In genomic region chr19:7056248-7057087, GRCm38 (mm10) we compare ENCODE assay signal across 8 mouse cellular contexts. TPM values are rescaled to one million over a fixed set of nuclear protein-coding genes. Genes with fewer than 3 reads are reported as not detected.
A peak's percentile ranks its signal among the peaks of the same experiment; 100 is the strongest.
DNase-seq lines count a peak whose midpoint lies in the region; ATAC-seq and TF ChIP-seq lines count a peak whose summit lies in the region.

TSS of gene Macrod1 (plus strand) at chr19:7056810.

- TF ChIP-seq POLR2A in bone marrow macrophage, adult 2 months (IDR thresholded peaks at IDR 0.05; ENCODE audit: borderline replicate concordance, low read depth, low read length) = no peak
- TF ChIP-seq POLR2A in myocyte (IDR thresholded peaks at IDR 0.05; ENCODE audit: insufficient read length, low read depth) = peak; percentile 68

- peak; percentile 71 for ATAC-seq in erythroid progenitor cell, adult 5-6 weeks (replicated peaks; ENCODE audit: low FRiP score, poor library complexity, severe bottlenecking)
- ATAC-seq in heart, embryonic 13.5 days (ENCODE audit: extremely low read depth, insufficient number of reproducible peaks, low FRiP score, low TSS enrichment) = peak; percentile 50
- peak; percentile 74 for ATAC-seq in liver, embryonic 11.5 days (replicated peaks; ENCODE audit: low FRiP score)
- ATAC-seq in stomach, postnatal 0 days (ENCODE audit: low FRiP score, low TSS enrichment) = peak; percentile 84

- H3K27ac ChIP-seq in bone marrow macrophage, adult 2 months (ENCODE audit: insufficient read depth, low read depth, low read length) = peak within 1 kb of the TSS; percentile 28; the same call in 1 of the 2 replicates
- H3K27ac ChIP-seq in heart, embryonic 13.5 days (replicated peaks) = peak within 1 kb of the TSS; percentile 87
- H3K27ac ChIP-seq in liver, embryonic 11.5 days (ENCODE audit: low read depth, low read length) = peak within 1 kb of the TSS; percentile 10; the same call in 1 of the 2 replicates
- peak within 1 kb of the TSS; percentile 78 for H3K27ac ChIP-seq in stomach, postnatal 0 days (replicated peaks)

- H3K4me1 ChIP-seq in bone marrow macrophage, adult 2 months (ENCODE audit: control insufficient read depth, insufficient read depth, low read length) = peaks cover 18% of the 10 kb centered on the region
- peaks cover 38% of the 10 kb centered on the region for H3K4me1 ChIP-seq in heart, embryonic 13.5 days
- peaks cover 18% of the 10 kb centered on the region for H3K4me1 ChIP-seq in liver, embryonic 11.5 days (replicated peaks; ENCODE audit: control insufficient read depth, insufficient read depth, low read length)
- no peaks in the 10 kb centered on the region; the same call in 1 of the 2 replicates for H3K4me1 ChIP-seq in stomach, postnatal 0 days (replicated peaks; ENCODE audit: control insufficient read depth, insufficient read depth)

- no peaks in the 10 kb centered on the region for H3K36me3 ChIP-seq in heart, embryonic 13.5 days
- no peaks in the 10 kb centered on the region for H3K36me3 ChIP-seq in liver, embryonic 11.5 days (ENCODE audit: control insufficient read depth, insufficient read depth, low read length)
- no peaks in the 10 kb centered on the region for H3K36me3 ChIP-seq in myocyte (ENCODE audit: control insufficient read depth, insufficient read depth)
- H3K36me3 ChIP-seq in stomach, postnatal 0 days (ENCODE audit: control insufficient read depth, insufficient read depth, low read length) = no peaks in the 10 kb centered on the region

- no peaks in the 10 kb centered on the region for H3K27me3 ChIP-seq in heart, embryonic 13.5 days (replicated peaks)
- H3K27me3 ChIP-seq in liver, embryonic 11.5 days (replicated peaks; ENCODE audit: control insufficient read depth, insufficient read depth, low read length) = no peaks in the 10 kb centered on the region; the same call in 1 of the 2 replicates
- H3K27me3 ChIP-seq in myocyte (ENCODE audit: control insufficient read depth, insufficient read depth, insufficient read length) = no peaks in the 10 kb centered on the region
- no peaks in the 10 kb centered on the region for H3K27me3 ChIP-seq in stomach, postnatal 0 days (ENCODE audit: control insufficient read depth, insufficient read depth, low read length)

- H3K79me2 ChIP-seq in myocyte (ENCODE audit: control insufficient read depth, insufficient read depth) = no peaks in the 10 kb centered on the region

- H3K4me3 ChIP-seq in bone marrow macrophage, adult 2 months (ENCODE audit: insufficient read depth, low read length) = peak within 1 kb of the TSS; percentile 74
- H3K4me3 ChIP-seq in heart, embryonic 13.5 days = peak within 1 kb of the TSS; percentile 76
- peak within 1 kb of the TSS; percentile 79 for H3K4me3 ChIP-seq in liver, embryonic 11.5 days (ENCODE audit: low read depth, low read length)
- peak within 1 kb of the TSS; percentile 49 for H3K4me3 ChIP-seq in myocyte
- peak within 1 kb of the TSS; percentile 64 for H3K4me3 ChIP-seq in stomach, postnatal 0 days (ENCODE audit: low read depth, low read length)

- WGBS in heart, embryonic 13.5 days = 1% methylated on average over 72 of the region's 72 CpGs
- WGBS in liver, embryonic 11.5 days = 1% methylated on average over 67 of the region's 72 CpGs
- WGBS in stomach, postnatal 0 days = 1% methylated on average over 59 of the region's 72 CpGs

- peak; percentile 86 for DNase-seq in CD4-positive, CD25-positive, alpha-beta regulatory T cell, adult 2 months (ENCODE audit: low read depth, low spot score)
- DNase-seq in kidney, postnatal 10 days = peak; percentile 85
- peak; percentile 81 for DNase-seq in liver, embryonic 11.5 days (ENCODE audit: low spot score)
- DNase-seq in stomach, postnatal 0 days (ENCODE audit: low spot score) = peak; percentile 86

- no peaks in the 10 kb centered on the region for H3K9me3 ChIP-seq in heart, embryonic 13.5 days
- no peaks in the 10 kb centered on the region for H3K9me3 ChIP-seq in liver, embryonic 11.5 days (ENCODE audit: control insufficient read depth, low read length)
- no peaks in the 10 kb centered on the region for H3K9me3 ChIP-seq in stomach, postnatal 0 days (ENCODE audit: control insufficient read depth, low read length)

- no peak for TF ChIP-seq CTCF in bone marrow macrophage, adult 2 months (IDR thresholded peaks at IDR 0.05; ENCODE audit: low read depth, low read length)
- no peak; the same call in 1 of the 2 replicates for TF ChIP-seq CTCF in stomach, postnatal 0 days (IDR thresholded peaks at IDR 0.05; ENCODE audit: low read depth)

- peak within 1 kb of the TSS; percentile 100 for H3K4me2 ChIP-seq in heart, embryonic 13.5 days
- peak within 1 kb of the TSS; percentile 100 for H3K4me2 ChIP-seq in liver, embryonic 11.5 days
- H3K4me2 ChIP-seq in myocyte (ENCODE audit: low read depth) = peak within 1 kb of the TSS; percentile 96
- peak within 1 kb of the TSS; percentile 100 for H3K4me2 ChIP-seq in stomach, postnatal 0 days (replicated peaks; ENCODE audit: low read depth)

- no peak for TF ChIP-seq EP300 in stomach, postnatal 0 days (optimal IDR thresholded peaks at IDR 0.05)

- H3ac ChIP-seq in myocyte (ENCODE audit: control insufficient read depth, insufficient read length) = peak within 1 kb of the TSS; percentile 56

- peak within 1 kb of the TSS; percentile 84 for H3K9ac ChIP-seq in heart, embryonic 13.5 days
- peak within 1 kb of the TSS; percentile 79 for H3K9ac ChIP-seq in liver, embryonic 11.5 days (ENCODE audit: low read depth, low read length)
- peak within 1 kb of the TSS; percentile 70 for H3K9ac ChIP-seq in stomach, postnatal 0 days (ENCODE audit: low read length)

TF ChIP-seq in myocyte, 11 proteins besides CTCF, POLR2A, EP300 and RAD21:
- peak; percentile 58 for TF ChIP-seq MAX (IDR thresholded peaks at IDR 0.05; ENCODE audit: low read depth)
- peak; percentile 96 for TF ChIP-seq TCF3 (IDR thresholded peaks at IDR 0.05; ENCODE audit: insufficient read length, low read depth)
- peak; percentile 49 for TF ChIP-seq TCF12 (IDR thresholded peaks at IDR 0.05; ENCODE audit: insufficient read depth, poor library complexity, severe bottlenecking)
- TF ChIP-seq POLR2AphosphoS2 (IDR thresholded peaks at IDR 0.05; ENCODE audit: insufficient read length, low read depth) = peak; percentile 40
- no peak for TF ChIP-seq CEBPB (IDR thresholded peaks at IDR 0.05; ENCODE audit: insufficient read depth, poor library complexity, severe bottlenecking)
- no peak for TF ChIP-seq E2F4 (IDR thresholded peaks at IDR 0.05; ENCODE audit: insufficient read depth)
- TF ChIP-seq MYOG (IDR thresholded peaks at IDR 0.05; ENCODE audit: control insufficient read depth in 1 of 3, insufficient read depth in 1 of 3, insufficient read length in 2 of 3, low read depth in 2 of 3) = peak; percentile 74 to 98 (median 97)
- TF ChIP-seq MYOD1 (IDR thresholded peaks at IDR 0.05; ENCODE audit: control insufficient read depth in 1 of 3, insufficient read length in 2 of 3, low read depth in 2 of 3) = peak in 2 of 3 experiments; percentile 89 to 95
- TF ChIP-seq SRF (IDR thresholded peaks at IDR 0.05; ENCODE audit: control insufficient read depth, insufficient read length, low read depth) = no peak
- no peak for TF ChIP-seq REST (IDR thresholded peaks at IDR 0.05; ENCODE audit: insufficient read depth, insufficient read length)

RNA-seq across cellular contexts. Expression of gene Macrod1, which starts in this region (rescaled TPM):
- 14.9 and 18.3 TPM in 2 replicates for polyA plus RNA-seq in bone marrow macrophage, adult 2 months (2012; ENCODE audit: insufficient read depth, insufficient read length, missing spikeins)
- not detected in 2 replicates for total RNA-seq in erythroid progenitor cell, adult 5-6 weeks (2015; ENCODE audit: low replicate concordance)
- 0.53 and 1.2 TPM in 2 replicates for total RNA-seq in erythroid progenitor cell, adult 5-6 weeks (2017; ENCODE audit: low replicate concordance)
- 32.0 and 32.9 TPM in 2 replicates for polyA plus RNA-seq in heart, embryonic 13.5 days (2015; fragmentation: Nextera tagmentation; extraction: Ambion mirVana)
- polyA plus RNA-seq in liver, embryonic 11.5 days (2014; fragmentation: Nextera tagmentation; extraction: Ambion mirVana) = 5.9 and 6.7 TPM in 2 replicates
- 82.4 TPM for polyA plus RNA-seq in myocyte (2012; fragmentation: generic; extraction: Trizol)
- 16.8 and 20.5 TPM in 2 replicates for polyA plus RNA-seq in stomach, postnatal 0 days (2015; fragmentation: Nextera tagmentation; extraction: Ambion mirVana)

Comparison
In these comparisons a context has a peak if more than half of its experiments do, and no peak if none do; other contexts are left out.
1. Peak in every context shown above with its lines: DNase-seq, ATAC-seq, H3K4me3 ChIP-seq and H3K27ac ChIP-seq.
2. H3K27ac ChIP-seq: peak in every context shown above with its lines; median percentile 87 in heart, embryonic 13.5 days; 78 in stomach, postnatal 0 days; 28 in bone marrow macrophage, adult 2 months; 10 in liver, embryonic 11.5 days.